Mouse (Mus musculus) intestine, postnatal 0 days (tissue): ENCODE results near the gene Sorcs3. TPM values are rescaled to one million over a fixed set of nuclear protein-coding genes. Genes with fewer than 3 reads are reported as not detected.
A peak's percentile ranks its signal among the peaks of the same experiment; 100 is the strongest.

Experiments
- ATAC-seq: fragments of 200-750 bp; cut with Nextera tagmentation; 2 replicates; pipeline ENCODE4 v1.8.0; 2017; ENCODE audit warnings: mild to moderate bottlenecking, moderate TSS enrichment, moderate library complexity
- H3K27ac ChIP-seq: fragments of 300-500 bp; sonication (generic); 2 replicates; pipeline ENCODE4 v1.5.1; 2014; ENCODE audit warnings: mild to moderate bottlenecking, low read depth, low read length, moderate library complexity
- H3K27me3 ChIP-seq: fragments of 300-500 bp; sonication (generic); replicated peaks from 2 replicates; pipeline ENCODE4 v1.6.1; 2014; ENCODE audit warnings: low read length, mixed read lengths; ENCODE audit not compliant: control insufficient read depth, insufficient read depth
- H3K36me3 ChIP-seq: fragments of 300-500 bp; sonication (generic); 2 replicates; pipeline ENCODE4 v1.6.1; 2014; ENCODE audit warnings: mild to moderate bottlenecking, moderate library complexity; ENCODE audit not compliant: control insufficient read depth, insufficient read depth
- H3K4me1 ChIP-seq: fragments of 300-500 bp; sonication (generic); replicated peaks from 2 replicates; pipeline ENCODE4 v1.6.1; 2014; ENCODE audit warnings: antibody characterized with exemption, low read length, mixed read lengths; ENCODE audit not compliant: control insufficient read depth, insufficient read depth
- H3K4me2 ChIP-seq: fragments of 300-500 bp; sonication (generic); replicated peaks from 2 replicates; pipeline ENCODE4 v1.6.1; 2014; ENCODE audit warnings: low read depth, mild to moderate bottlenecking, moderate library complexity
- H3K4me3 ChIP-seq: fragments of 300-500 bp; sonication (generic); 2 replicates; pipeline ENCODE4 v1.5.1; 2014; ENCODE audit warnings: low read depth, low read length
- H3K9ac ChIP-seq: fragments of 300-500 bp; sonication (generic); 2 replicates; pipeline ENCODE4 v1.6.1; 2014; ENCODE audit warnings: mild to moderate bottlenecking, low read depth, low read length
- H3K9me3 ChIP-seq: fragments of 300-500 bp; sonication (generic); 2 replicates; pipeline ENCODE4 v1.6.1; 2016; ENCODE audit warnings: mixed run types; ENCODE audit not compliant: control insufficient read depth
- CTCF ChIP-seq: sonication (generic); IDR thresholded peaks from 2 replicates; pipeline ENCODE4 v1.5.1; 2016; ENCODE audit warnings: low read depth, mild to moderate bottlenecking, control low read depth, antibody characterized with exemption, moderate library complexity
- WGBS: fragments of 180-500 bp; shearing (Covaris S2); extraction: QIAGEN DNeasy Blood & Tissue Kit; methylation state at CpG from one replicate; pipeline ENCODE4 v1.1.7; 2014; 5-methylcytosine and 5-hydroxymethylcytosine counted together
- polyA plus RNA-seq: library from polyadenylated mRNA; unstranded; fragments of >200 nt; fragmentation: Nextera tagmentation; extraction: Ambion mirVana; gene quantifications from 2 replicates; pipeline ENCODE4 v1.2.1, GENCODE M21; 2015

Gene Sorcs3
- polyA plus RNA-seq, 1 experiment from 2014 or later: 0.37 TPM

GRCm38 (mm10) chr19:48820493-48821282 lies 614.9 kb downstream of the Sorcs3 start:
- no peaks in the 10 kb centered on the region for H3K36me3 ChIP-seq
- H3K4me2 ChIP-seq: no peak overlapping the region
- H3K9ac ChIP-seq: no peak overlapping the region
- no peaks in the 10 kb centered on the region for H3K9me3 ChIP-seq
- 64% methylated on average over 5 of the region's 5 CpGs for WGBS
- no peaks in the 10 kb centered on the region for H3K27me3 ChIP-seq
- H3K4me1 ChIP-seq: no peaks in the 10 kb centered on the region
- TF ChIP-seq CTCF: no peak
- no peak for ATAC-seq
- no peak overlapping the region for H3K27ac ChIP-seq
- H3K4me3 ChIP-seq: no peak overlapping the region

GRCm38 (mm10) chr19:48821283-48821715 lies 615.5 kb downstream of the Sorcs3 start:
- H3K36me3 ChIP-seq: no peaks in the 10 kb centered on the region
- no peak for ATAC-seq
- no peak overlapping the region for H3K4me2 ChIP-seq
- TF ChIP-seq CTCF: no peak
- no peaks in the 10 kb centered on the region for H3K9me3 ChIP-seq
- no peaks in the 10 kb centered on the region for H3K27me3 ChIP-seq
- no peak overlapping the region for H3K27ac ChIP-seq
- no peaks in the 10 kb centered on the region for H3K4me1 ChIP-seq
- no peak overlapping the region for H3K9ac ChIP-seq
- H3K4me3 ChIP-seq: no peak overlapping the region
- WGBS: 65% methylated on average over 3 of the region's 3 CpGs

- H3K36me3 ChIP-seq: no peaks in the 10 kb centered on the region
- H3K4me2 ChIP-seq: no peak overlapping the region
- H3K27me3 ChIP-seq: no peaks in the 10 kb centered on the region
- no peak for ATAC-seq
- H3K9ac ChIP-seq: no peak overlapping the region
- no peak overlapping the region for H3K27ac ChIP-seq
- H3K4me3 ChIP-seq: no peak overlapping the region
- no peaks in the 10 kb centered on the region for H3K4me1 ChIP-seq
- WGBS: 84% methylated on average over 3 of the region's 3 CpGs
- no peak for TF ChIP-seq CTCF
- no peaks in the 10 kb centered on the region for H3K9me3 ChIP-seq
These were observed 628.5 kb downstream of the Sorcs3 start for GRCm38 (mm10) chr19:48834342-48834741.

GRCm38 (mm10) chr19:48839418-48839817 lies 633.6 kb downstream of the Sorcs3 start:
- H3K9me3 ChIP-seq: no peaks in the 10 kb centered on the region
- no peak for ATAC-seq
- H3K9ac ChIP-seq: no peak overlapping the region
- no peaks in the 10 kb centered on the region for H3K36me3 ChIP-seq
- H3K27ac ChIP-seq: no peak overlapping the region
- TF ChIP-seq CTCF: no peak
- no peak overlapping the region for H3K4me3 ChIP-seq
- no peaks in the 10 kb centered on the region for H3K4me1 ChIP-seq
- no peak overlapping the region for H3K4me2 ChIP-seq
- H3K27me3 ChIP-seq: no peaks in the 10 kb centered on the region
- WGBS: 62% methylated on average over 4 of the region's 4 CpGs

- Histone ChIP-seq H3K9me3 (no peaks in the 10 kb centered on the region), H3K4me1 (no peaks in the 10 kb centered on the region), H3K9ac (no peak overlapping the region), H3K36me3 (no peaks in the 10 kb centered on the region), H3K27me3 (no peaks in the 10 kb centered on the region), H3K4me3 (no peak overlapping the region), H3K4me2 (no peak overlapping the region), H3K27ac (no peak overlapping the region)
- 37% methylated on average over 3 of the region's 3 CpGs for WGBS
- peak; percentile 45; the same call in 1 of the 2 replicates for ATAC-seq
- no peak for TF ChIP-seq CTCF
These were observed 641.9 kb downstream of the Sorcs3 start for GRCm38 (mm10) chr19:48847700-48848099.

GRCm38 (mm10) chr19:48850466-48850865 lies 644.6 kb downstream of the Sorcs3 start:
- Histone ChIP-seq H3K4me3 (no peak overlapping the region), H3K36me3 (no peaks in the 10 kb centered on the region), H3K27me3 (no peaks in the 10 kb centered on the region), H3K9ac (no peak overlapping the region), H3K4me1 (no peaks in the 10 kb centered on the region), H3K9me3 (no peaks in the 10 kb centered on the region), H3K4me2 (no peak overlapping the region), H3K27ac (no peak overlapping the region)
- WGBS: 72% methylated on average over 1 of the region's 1 CpGs
- TF ChIP-seq CTCF: no peak
- ATAC-seq: no peak
